Mouse (Mus musculus) G1E (cell line): Measurements from ENCODE around the gene 3110009E18Rik.

Experiments used
- CTCF ChIP-seq: IDR thresholded peaks from 2 replicates; pipeline ENCODE4 v1.5.1; 2012; ENCODE audit warnings: low read depth, low read length, inconsistent platforms, mixed read lengths
- GATA1 ChIP-seq: IDR thresholded peaks from 2 replicates; pipeline ENCODE4 v1.6.1; 2012; ENCODE audit warnings: borderline replicate concordance, low read length, inconsistent platforms, mixed read lengths
- GATA2 ChIP-seq: IDR thresholded peaks from 2 replicates; pipeline ENCODE4 v1.6.1; 2012; ENCODE audit warnings: low read depth, low read length, inconsistent platforms, borderline replicate concordance
- POLR2AphosphoS5 ChIP-seq: IDR thresholded peaks from 2 replicates; pipeline ENCODE4 v1.6.1; 2012; ENCODE audit warnings: low read depth, low read length, inconsistent platforms; ENCODE audit not compliant: insufficient replicate concordance

- TF ChIP-seq CTCF (no peak), POLR2AphosphoS5 (no peak), GATA1 (no peak), GATA2 (no peak)
Observed at GRCm38 (mm10) chr1:120115671-120116081, 5.3 kb upstream of the 3110009E18Rik start.
